Mouse (Mus musculus) embryonic facial prominence, embryonic 14.5 days (tissue): ENCODE data around the gene Mgat4b. TPM values are rescaled to one million over a fixed set of nuclear protein-coding genes. Genes with fewer than 3 reads are reported as not detected.
A peak's percentile ranks its signal among the peaks of the same experiment; 100 is the strongest.

Experiments
- ATAC-seq: fragments of 200-750 bp; cut with Nextera tagmentation; 2 replicates; pipeline ENCODE4 v1.8.0; 2017; ENCODE audit warnings: low read depth, moderate number of reproducible peaks, moderate TSS enrichment
- DNase-seq: peaks from one replicate; pipeline ENCODE4 v3.0.0-alpha.2; 2015; ENCODE audit warnings: low spot score
- H3K27ac ChIP-seq: fragments of 300-500 bp; sonication (generic); replicated peaks from 2 replicates; pipeline ENCODE4 v1.5.1; 2014; ENCODE audit warnings: low read depth, mild to moderate bottlenecking, low read length, moderate library complexity
- H3K27me3 ChIP-seq: fragments of 300-500 bp; sonication (generic); replicated peaks from 2 replicates; pipeline ENCODE4 v1.6.1; 2014; ENCODE audit warnings: low read length; ENCODE audit not compliant: control insufficient read depth, insufficient read depth
- H3K36me3 ChIP-seq: fragments of 300-500 bp; sonication (generic); 2 replicates; pipeline ENCODE4 v1.6.1; 2014; ENCODE audit warnings: low read length, mixed read lengths; ENCODE audit not compliant: control insufficient read depth, insufficient read depth
- H3K4me1 ChIP-seq: fragments of 300-500 bp; sonication (generic); 2 replicates; pipeline ENCODE4 v1.6.1; 2014; ENCODE audit warnings: antibody characterized with exemption, low read length; ENCODE audit not compliant: control insufficient read depth, insufficient read depth
- H3K4me2 ChIP-seq: fragments of 300-500 bp; sonication (generic); 2 replicates; pipeline ENCODE4 v1.6.1; 2014; ENCODE audit warnings: low read depth, mild to moderate bottlenecking, low read length, moderate library complexity, mixed read lengths
- H3K4me3 ChIP-seq: fragments of 300-500 bp; sonication (generic); 2 replicates; pipeline ENCODE4 v1.5.1; 2014; ENCODE audit warnings: low read depth, mild to moderate bottlenecking, low read length
- H3K9ac ChIP-seq: fragments of 300-500 bp; sonication (generic); 2 replicates; pipeline ENCODE4 v1.6.1; 2014; ENCODE audit warnings: low read depth, mild to moderate bottlenecking, low read length, moderate library complexity, mixed read lengths
- H3K9me3 ChIP-seq: fragments of 300-500 bp; sonication (generic); 2 replicates; pipeline ENCODE4 v1.6.1; 2016; ENCODE audit warnings: low read length; ENCODE audit not compliant: control insufficient read depth
- WGBS: fragments of 180-500 bp; shearing (Covaris S2); extraction: QIAGEN DNeasy Blood & Tissue Kit; methylation state at CpG from one replicate; pipeline ENCODE4 v1.1.7; 2014; 5-methylcytosine and 5-hydroxymethylcytosine counted together
- microRNA-seq: library from miRNA; unstranded; fragments of <30 nt; microRNA quantifications from one replicate; pipeline ENCODE4, GENCODE M21; 2016; ENCODE audit warnings: borderline number of aligned reads
- polyA plus RNA-seq: library from polyadenylated mRNA; unstranded; fragments of >200 nt; fragmentation: Nextera tagmentation; extraction: Ambion mirVana; gene quantifications from 2 replicates; pipeline ENCODE4 v1.2.1, GENCODE M21; 2014

Gene Mgat4b
- polyA plus RNA-seq, 1 experiment from 2014 or later, result 22.6 TPM

GRCm38 (mm10) chr11:50277025-50277424 lies 66.3 kb downstream of the Mgat4b start:
- no peak for DNase-seq
- H3K4me2 ChIP-seq, result no peak overlapping the region
- H3K9ac ChIP-seq, result no peak overlapping the region

GRCm38 (mm10) chr11:50277706-50278105 lies 67.0 kb downstream of the Mgat4b start:
- 0 out of 2 replicates have a peak, but pooled peaks cover 4% of the 10 kb centered on the region for H3K4me1 ChIP-seq
- H3K9ac ChIP-seq, result no peak overlapping the region
- ATAC-seq, result no peak
- peaks cover 18% of the 10 kb centered on the region for H3K36me3 ChIP-seq
- H3K27me3 ChIP-seq, result no peaks in the 10 kb centered on the region
- 88% methylated on average over 6 of the region's 6 CpGs for WGBS
- H3K27ac ChIP-seq, result no peak overlapping the region
- no peak for DNase-seq
- H3K4me2 ChIP-seq, result no peak overlapping the region
- H3K9me3 ChIP-seq, result no peaks in the 10 kb centered on the region
- H3K4me3 ChIP-seq, result no peak overlapping the region

More at GRCm38 (mm10) chr11:50277025-50277424, 66.3 kb downstream of the Mgat4b start:
- H3K36me3 ChIP-seq, result peaks cover 18% of the 10 kb centered on the region
- no peaks in the 10 kb centered on the region for H3K9me3 ChIP-seq
- 0 out of 2 replicates have a peak, but pooled peaks cover 4% of the 10 kb centered on the region for H3K4me1 ChIP-seq
- H3K4me3 ChIP-seq, result no peak overlapping the region
- no peaks in the 10 kb centered on the region for H3K27me3 ChIP-seq
- ATAC-seq, result no peak
- H3K27ac ChIP-seq, result no peak overlapping the region

- peak; percentile 41; the same call in 1 of the 2 replicates for ATAC-seq
- Histone ChIP-seq H3K4me3 (no peak overlapping the region), H3K4me1 (0 out of 2 replicates have a peak, but pooled peaks cover 4% of the 10 kb centered on the region), H3K27ac (no peak overlapping the region; the same call in 1 of the 2 replicates), H3K9me3 (no peaks in the 10 kb centered on the region), H3K4me2 (no peak overlapping the region), H3K36me3 (peaks cover 20% of the 10 kb centered on the region), H3K9ac (no peak overlapping the region), H3K27me3 (no peaks in the 10 kb centered on the region)
- DNase-seq, result peak; percentile 58
- WGBS, result 77% methylated on average over 4 of the region's 4 CpGs
These were observed 68.3 kb downstream of the Mgat4b start for GRCm38 (mm10) chr11:50279005-50279404.

GRCm38 (mm10) chr11:50280053-50280452 lies 69.4 kb downstream of the Mgat4b start:
- Histone ChIP-seq H3K27ac (no peak overlapping the region), H3K4me1 (0 out of 2 replicates have a peak, but pooled peaks cover 4% of the 10 kb centered on the region), H3K9me3 (no peaks in the 10 kb centered on the region), H3K4me2 (no peak overlapping the region), H3K9ac (no peak overlapping the region), H3K27me3 (no peaks in the 10 kb centered on the region), H3K36me3 (peaks cover 20% of the 10 kb centered on the region), H3K4me3 (no peak overlapping the region)
- DNase-seq (no peak), ATAC-seq (no peak)
- WGBS, result 79% methylated on average over 1 of the region's 1 CpGs

Small RNA genes lying within 50 kb of the gene (microRNA-seq; reads per million reads assigned to microRNA genes)
- gene Mir6919, result not detected

Other genes with a start within 250 kb of the Mgat4b start
- gene Rnf130, start 185.5 kb upstream of the Mgat4b start, polyA plus RNA-seq, result 75.5 and 80.3 TPM in 2 replicates
- 40.1 and 44.0 TPM in 2 replicates for gene Tbc1d9b, start 79.5 kb upstream of the Mgat4b start, polyA plus RNA-seq
- gene Mrnip, start 36.4 kb upstream of the Mgat4b start, polyA plus RNA-seq, result 17.7 and 19.8 TPM in 2 replicates
- gene Sqstm1, start 63 bp upstream of the Mgat4b start, polyA plus RNA-seq, result 239 and 247 TPM in 2 replicates
- gene Ltc4s, start 27.7 kb downstream of the Mgat4b start, polyA plus RNA-seq, result 3.7 and 5.2 TPM in 2 replicates
- gene Maml1, start 81.4 kb downstream of the Mgat4b start, polyA plus RNA-seq, result 10.0 and 10.7 TPM in 2 replicates
- 258 and 271 TPM in 2 replicates for gene Canx, start 114.8 kb downstream of the Mgat4b start, polyA plus RNA-seq
- gene Cby3, start 143.6 kb downstream of the Mgat4b start, polyA plus RNA-seq, result 0.35 TPM in 1 of 2 replicates, not detected in the other
- gene Hnrnph1, start 166.1 kb downstream of the Mgat4b start, polyA plus RNA-seq, result 386 and 420 TPM in 2 replicates
- gene Rufy1, start 220.2 kb downstream of the Mgat4b start, polyA plus RNA-seq, result 22.2 and 23.1 TPM in 2 replicates